Mouse (Mus musculus) neural tube, embryonic 11.5 days (tissue): ENCODE measurements around the gene Gm16223. TPM values are rescaled to one million over a fixed set of nuclear protein-coding genes. Genes with fewer than 3 reads are reported as not detected.
A peak's percentile ranks its signal among the peaks of the same experiment; 100 is the strongest.

Source experiments
- ATAC-seq: fragments of 200-750 bp; cut with Nextera tagmentation; 2 replicates; pipeline ENCODE4 v1.8.0; 2017; ENCODE audit warnings: moderate number of reproducible peaks, mild to moderate bottlenecking, moderate TSS enrichment, moderate library complexity; ENCODE audit not compliant: insufficient read depth, low FRiP score, low TSS enrichment
- DNase-seq: peaks from one replicate; pipeline ENCODE4 v3.0.0-alpha.2; 2015; ENCODE audit warnings: low spot score
- H3K27ac ChIP-seq: fragments of 300-500 bp; sonication (generic); 2 replicates; pipeline ENCODE4 v1.5.1; 2014; ENCODE audit warnings: low read depth, mild to moderate bottlenecking, low read length
- H3K27me3 ChIP-seq: fragments of 300-500 bp; sonication (generic); 2 replicates; pipeline ENCODE4 v1.6.1; 2014; ENCODE audit warnings: mild to moderate bottlenecking, low read length, mixed read lengths; ENCODE audit not compliant: control insufficient read depth, insufficient read depth
- H3K36me3 ChIP-seq: fragments of 300-500 bp; sonication (generic); 2 replicates; pipeline ENCODE4 v1.6.1; 2014; ENCODE audit warnings: mild to moderate bottlenecking, low read length, moderate library complexity, mixed read lengths; ENCODE audit not compliant: control insufficient read depth, insufficient read depth
- H3K4me1 ChIP-seq: fragments of 300-500 bp; sonication (generic); 2 replicates; pipeline ENCODE4 v1.6.1; 2014; ENCODE audit warnings: low read length, mixed read lengths; ENCODE audit not compliant: control insufficient read depth, insufficient read depth
- H3K4me2 ChIP-seq: fragments of 300-500 bp; sonication (generic); 2 replicates; pipeline ENCODE4 v1.6.1; 2014; ENCODE audit warnings: low read depth, mild to moderate bottlenecking, moderate library complexity
- H3K4me3 ChIP-seq: fragments of 300-500 bp; sonication (generic); 2 replicates; pipeline ENCODE4 v1.5.1; 2014; ENCODE audit warnings: low read depth, low read length
- H3K9ac ChIP-seq: fragments of 300-500 bp; sonication (generic); 2 replicates; pipeline ENCODE4 v1.6.1; 2014; ENCODE audit warnings: mild to moderate bottlenecking, low read length
- H3K9me3 ChIP-seq: fragments of 300-500 bp; sonication (generic); 2 replicates; pipeline ENCODE4 v1.6.1; 2016; ENCODE audit warnings: low read length; ENCODE audit not compliant: control insufficient read depth
- WGBS: fragments of 180-500 bp; shearing (Covaris S2); extraction: QIAGEN DNeasy Blood & Tissue Kit; methylation state at CpG from one replicate; pipeline ENCODE4 v1.1.7; 2014; 5-methylcytosine and 5-hydroxymethylcytosine counted together
- polyA plus RNA-seq: library from polyadenylated mRNA; unstranded; fragments of >200 nt; fragmentation: Nextera tagmentation; extraction: Ambion mirVana; gene quantifications from 2 replicates; pipeline ENCODE4 v1.2.1, GENCODE M21; 2014

The Gm16223 gene
- polyA plus RNA-seq, 1 experiment from 2014 or later, result not detected

- Histone ChIP-seq H3K4me3 (no peak overlapping the region), H3K9ac (no peak overlapping the region), H3K4me2 (no peak overlapping the region), H3K9me3 (no peaks in the 10 kb centered on the region), H3K27ac (no peak overlapping the region), H3K27me3 (no peaks in the 10 kb centered on the region), H3K36me3 (no peaks in the 10 kb centered on the region), H3K4me1 (no peaks in the 10 kb centered on the region)
- DNase-seq, result no peak
- WGBS, result 80% methylated on average over 5 of the region's 5 CpGs
- no peak for ATAC-seq
These were observed 49.0 kb downstream of the Gm16223 start for GRCm38 (mm10) chr5:42116586-42117346.

- H3K4me1 ChIP-seq, result no peaks in the 10 kb centered on the region
- no peak overlapping the region for H3K9ac ChIP-seq
- no peaks in the 10 kb centered on the region for H3K9me3 ChIP-seq
- ATAC-seq (no peak), DNase-seq (no peak)
- H3K36me3 ChIP-seq, result no peaks in the 10 kb centered on the region
- H3K27ac ChIP-seq, result no peak overlapping the region
- H3K4me2 ChIP-seq, result no peak overlapping the region
- no peaks in the 10 kb centered on the region for H3K27me3 ChIP-seq
- no peak overlapping the region for H3K4me3 ChIP-seq
These were observed 57.8 kb downstream of the Gm16223 start for GRCm38 (mm10) chr5:42125562-42125961.

- no peaks in the 10 kb centered on the region for H3K27me3 ChIP-seq
- no peak overlapping the region for H3K9ac ChIP-seq
- H3K4me3 ChIP-seq, result no peak overlapping the region
- H3K27ac ChIP-seq, result no peak overlapping the region
- DNase-seq (no peak), ATAC-seq (no peak)
- 77% methylated on average over 3 of the region's 3 CpGs for WGBS
- no peak overlapping the region for H3K4me2 ChIP-seq
- H3K9me3 ChIP-seq, result no peaks in the 10 kb centered on the region
- H3K36me3 ChIP-seq, result no peaks in the 10 kb centered on the region
- H3K4me1 ChIP-seq, result no peaks in the 10 kb centered on the region
These were observed 87.9 kb downstream of the Gm16223 start for GRCm38 (mm10) chr5:42155626-42156025.

GRCm38 (mm10) chr5:42164731-42165130 is 97.0 kb downstream of the Gm16223 start:
- ATAC-seq (no peak), DNase-seq (peak; percentile 16)
- no peaks in the 10 kb centered on the region for H3K36me3 ChIP-seq
- H3K27ac ChIP-seq, result no peak overlapping the region
- no peaks in the 10 kb centered on the region for H3K4me1 ChIP-seq
- no peak overlapping the region for H3K4me3 ChIP-seq
- H3K9ac ChIP-seq, result no peak overlapping the region
- H3K9me3 ChIP-seq, result no peaks in the 10 kb centered on the region
- H3K4me2 ChIP-seq, result no peak overlapping the region
- H3K27me3 ChIP-seq, result no peaks in the 10 kb centered on the region
- WGBS, result 50% methylated on average over 2 of the region's 2 CpGs

GRCm38 (mm10) chr5:42166311-42166710 is 98.6 kb downstream of the Gm16223 start:
- no peaks in the 10 kb centered on the region for H3K27me3 ChIP-seq
- no peaks in the 10 kb centered on the region for H3K4me1 ChIP-seq
- DNase-seq (no peak), ATAC-seq (no peak)
- no peak overlapping the region for H3K4me3 ChIP-seq
- no peaks in the 10 kb centered on the region for H3K9me3 ChIP-seq
- H3K9ac ChIP-seq, result no peak overlapping the region
- WGBS, result 82% methylated on average over 1 of the region's 1 CpGs
- no peaks in the 10 kb centered on the region for H3K36me3 ChIP-seq
- H3K4me2 ChIP-seq, result no peak overlapping the region
- no peak overlapping the region for H3K27ac ChIP-seq

- no peaks in the 10 kb centered on the region for H3K27me3 ChIP-seq
- no peaks in the 10 kb centered on the region for H3K36me3 ChIP-seq
- no peak overlapping the region for H3K27ac ChIP-seq
- WGBS, result 92% methylated on average over 3 of the region's 3 CpGs
- H3K9me3 ChIP-seq, result no peaks in the 10 kb centered on the region
- H3K9ac ChIP-seq, result no peak overlapping the region
- no peaks in the 10 kb centered on the region for H3K4me1 ChIP-seq
- ATAC-seq (no peak), DNase-seq (no peak)
- no peak overlapping the region for H3K4me2 ChIP-seq
- H3K4me3 ChIP-seq, result no peak overlapping the region
These were observed 100.3 kb downstream of the Gm16223 start for GRCm38 (mm10) chr5:42168071-42168470.

GRCm38 (mm10) chr5:42168785-42169184 is 101.0 kb downstream of the Gm16223 start:
- ATAC-seq (no peak), DNase-seq (no peak)
- no peak overlapping the region for H3K27ac ChIP-seq
- no peaks in the 10 kb centered on the region for H3K9me3 ChIP-seq
- H3K4me2 ChIP-seq, result no peak overlapping the region
- no peak overlapping the region for H3K4me3 ChIP-seq
- H3K27me3 ChIP-seq, result no peaks in the 10 kb centered on the region
- no peak overlapping the region for H3K9ac ChIP-seq
- no peaks in the 10 kb centered on the region for H3K36me3 ChIP-seq
- 84% methylated on average over 5 of the region's 5 CpGs for WGBS
- no peaks in the 10 kb centered on the region for H3K4me1 ChIP-seq

- 67% methylated on average over 2 of the region's 2 CpGs for WGBS
These were observed 106.3 kb downstream of the Gm16223 start for GRCm38 (mm10) chr5:42174109-42174508.

GRCm38 (mm10) chr5:42175424-42175823 is 107.7 kb downstream of the Gm16223 start:
- Histone ChIP-seq H3K9ac (no peak overlapping the region), H3K27ac (no peak overlapping the region), H3K36me3 (no peaks in the 10 kb centered on the region), H3K27me3 (no peaks in the 10 kb centered on the region), H3K4me3 (no peak overlapping the region), H3K4me2 (no peak overlapping the region), H3K9me3 (no peaks in the 10 kb centered on the region), H3K4me1 (no peaks in the 10 kb centered on the region)
- DNase-seq, result no peak
- no peak for ATAC-seq
- WGBS, result 70% methylated on average over 2 of the region's 2 CpGs

More at GRCm38 (mm10) chr5:42174109-42174508, 106.3 kb downstream of the Gm16223 start:
- no peak overlapping the region for H3K4me2 ChIP-seq
- no peak overlapping the region for H3K9ac ChIP-seq
- H3K4me1 ChIP-seq, result no peaks in the 10 kb centered on the region
- no peak for ATAC-seq
- DNase-seq, result no peak
- no peaks in the 10 kb centered on the region for H3K27me3 ChIP-seq
- H3K27ac ChIP-seq, result no peak overlapping the region
- no peak overlapping the region for H3K4me3 ChIP-seq
- H3K9me3 ChIP-seq, result no peaks in the 10 kb centered on the region
- no peaks in the 10 kb centered on the region for H3K36me3 ChIP-seq
